Mouse (Mus musculus) neural tube, embryonic 14.5 days (tissue): ENCODE measurements around the gene Fam207a. TPM values are rescaled to one million over a fixed set of nuclear protein-coding genes. Genes with fewer than 3 reads are reported as not detected.

Experiments
- ATAC-seq: fragments of 200-750 bp; cut with Nextera tagmentation; 2 replicates; pipeline ENCODE4 v1.8.0; 2017; ENCODE audit warnings: low read depth, mild to moderate bottlenecking, moderate TSS enrichment, moderate library complexity
- H3K27ac ChIP-seq: fragments of 300-500 bp; sonication (generic); 2 replicates; pipeline ENCODE4 v1.5.1; 2014; ENCODE audit warnings: low read depth, mild to moderate bottlenecking, control low read depth, low read length, moderate library complexity, mixed read lengths
- H3K27me3 ChIP-seq: fragments of 300-500 bp; sonication (generic); 2 replicates; pipeline ENCODE4 v1.6.1; 2014; ENCODE audit warnings: low read length; ENCODE audit not compliant: control insufficient read depth, insufficient read depth
- H3K36me3 ChIP-seq: fragments of 300-500 bp; sonication (generic); 2 replicates; pipeline ENCODE4 v1.6.1; 2014; ENCODE audit warnings: low read length, mixed read lengths; ENCODE audit not compliant: control insufficient read depth, insufficient read depth
- H3K4me1 ChIP-seq: fragments of 300-500 bp; sonication (generic); 2 replicates; pipeline ENCODE4 v1.6.1; 2014; ENCODE audit warnings: low read length; ENCODE audit not compliant: control insufficient read depth, insufficient read depth
- H3K4me2 ChIP-seq: fragments of 300-500 bp; sonication (generic); 2 replicates; pipeline ENCODE4 v1.6.1; 2014; ENCODE audit warnings: mild to moderate bottlenecking, low read depth, low read length, control low read depth
- H3K4me3 ChIP-seq: fragments of 300-500 bp; sonication (generic); 2 replicates; pipeline ENCODE4 v1.5.1; 2014; ENCODE audit warnings: low read depth, low read length, control low read depth, mixed read lengths
- H3K9ac ChIP-seq: fragments of 300-500 bp; sonication (generic); replicated peaks from 2 replicates; pipeline ENCODE4 v1.6.1; 2014; ENCODE audit warnings: low read depth, mild to moderate bottlenecking, control low read depth, low read length, mixed read lengths
- H3K9me3 ChIP-seq: fragments of 300-500 bp; sonication (generic); 2 replicates; pipeline ENCODE4 v1.6.1; 2016; ENCODE audit warnings: low read length; ENCODE audit not compliant: control insufficient read depth
- WGBS: fragments of 180-500 bp; shearing (Covaris S2); extraction: QIAGEN DNeasy Blood & Tissue Kit; methylation state at CpG from one replicate; pipeline ENCODE4 v1.1.7; 2014; 5-methylcytosine and 5-hydroxymethylcytosine counted together
- polyA plus RNA-seq: library from polyadenylated mRNA; unstranded; fragments of >200 nt; fragmentation: Nextera tagmentation; extraction: Ambion mirVana; gene quantifications from 2 replicates; pipeline ENCODE4 v1.2.1, GENCODE M21; 2014

Fam207a gene
- polyA plus RNA-seq, 1 experiment from 2014 or later = 39.8 TPM

GRCm38 (mm10) chr10:77509403-77510187, 6.0 kb downstream of the Fam207a start:
- no peaks in the 10 kb centered on the region for H3K9me3 ChIP-seq
- WGBS = 52% methylated on average over 12 of the region's 12 CpGs
- peak; percentile 88 for ATAC-seq
- H3K36me3 ChIP-seq = peaks cover 27% of the 10 kb centered on the region
- H3K4me1 ChIP-seq = 0 out of 2 replicates have a peak, but pooled peaks cover 9% of the 10 kb centered on the region
- no peak overlapping the region for H3K4me2 ChIP-seq
- H3K27ac ChIP-seq = no peak overlapping the region
- no peak overlapping the region for H3K4me3 ChIP-seq
- H3K9ac ChIP-seq = no peak overlapping the region
- no peaks in the 10 kb centered on the region for H3K27me3 ChIP-seq

DNA sequence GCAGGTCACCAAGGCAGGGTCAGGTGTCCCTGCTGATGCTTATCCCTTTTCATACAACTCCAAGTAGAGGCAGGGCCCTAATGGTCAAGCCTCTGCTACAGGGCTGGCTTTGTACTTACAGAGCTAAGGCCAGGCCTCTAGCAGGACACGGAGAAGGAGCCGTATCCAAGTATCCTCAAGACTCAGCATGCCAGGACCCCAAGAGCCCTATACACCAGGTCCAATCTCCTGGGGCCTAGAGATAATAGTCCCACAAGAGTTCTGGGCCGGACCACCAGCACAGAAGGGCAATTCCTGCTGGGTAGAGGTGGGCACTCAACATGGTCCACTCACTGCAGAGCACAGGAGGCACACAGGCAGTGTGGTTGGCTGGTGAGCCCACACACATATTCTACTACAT, 6.8 kb downstream of the Fam207a start:
- 0 out of 2 replicates have a peak, but pooled peaks cover 7% of the 10 kb centered on the region for H3K4me1 ChIP-seq
- no peaks in the 10 kb centered on the region for H3K9me3 ChIP-seq
- ATAC-seq = no peak
- H3K27me3 ChIP-seq = no peaks in the 10 kb centered on the region
- no peak overlapping the region for H3K4me3 ChIP-seq
- H3K9ac ChIP-seq = 0 out of 2 replicates have a peak overlapping the region, but pooled peaks have one; percentile 4
- no peak overlapping the region for H3K27ac ChIP-seq
- peaks cover 22% of the 10 kb centered on the region for H3K36me3 ChIP-seq
- no peak overlapping the region for H3K4me2 ChIP-seq
- WGBS = 96% methylated on average over 3 of the region's 3 CpGs

DNA sequence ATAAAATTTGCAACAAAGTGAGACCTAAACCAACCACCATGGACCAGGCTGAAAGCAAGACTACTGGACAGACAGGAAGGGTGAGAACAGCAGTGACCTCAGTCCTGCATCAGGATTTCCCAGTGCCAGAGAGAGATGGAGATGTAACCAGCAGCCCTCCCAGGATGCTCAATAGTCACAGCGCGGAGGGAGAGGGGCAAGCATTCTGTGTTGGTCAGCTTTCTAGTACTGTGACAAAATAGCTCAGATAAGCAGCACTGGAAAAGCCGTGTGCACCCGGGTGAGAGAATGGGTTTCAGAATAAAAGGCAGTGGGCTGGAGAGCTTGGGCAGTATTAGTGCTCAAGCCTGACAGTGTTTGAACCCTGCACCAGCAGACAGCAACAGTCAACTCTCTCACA, 7.8 kb downstream of the Fam207a start:
- H3K4me3 ChIP-seq = no peak overlapping the region
- H3K27ac ChIP-seq = no peak overlapping the region
- H3K9ac ChIP-seq = no peak overlapping the region
- WGBS = 98% methylated on average over 4 of the region's 4 CpGs
- H3K36me3 ChIP-seq = peaks cover 26% of the 10 kb centered on the region
- H3K27me3 ChIP-seq = no peaks in the 10 kb centered on the region
- H3K9me3 ChIP-seq = no peaks in the 10 kb centered on the region
- H3K4me2 ChIP-seq = no peak overlapping the region
- 0 out of 2 replicates have a peak, but pooled peaks cover 7% of the 10 kb centered on the region for H3K4me1 ChIP-seq
- ATAC-seq = no peak

- WGBS = 93% methylated on average over 13 of the region's 13 CpGs
- ATAC-seq = no peak
These were observed 8.5 kb downstream of the Fam207a start for GRCm38 (mm10) chr10:77506961-77507577.

DNA sequence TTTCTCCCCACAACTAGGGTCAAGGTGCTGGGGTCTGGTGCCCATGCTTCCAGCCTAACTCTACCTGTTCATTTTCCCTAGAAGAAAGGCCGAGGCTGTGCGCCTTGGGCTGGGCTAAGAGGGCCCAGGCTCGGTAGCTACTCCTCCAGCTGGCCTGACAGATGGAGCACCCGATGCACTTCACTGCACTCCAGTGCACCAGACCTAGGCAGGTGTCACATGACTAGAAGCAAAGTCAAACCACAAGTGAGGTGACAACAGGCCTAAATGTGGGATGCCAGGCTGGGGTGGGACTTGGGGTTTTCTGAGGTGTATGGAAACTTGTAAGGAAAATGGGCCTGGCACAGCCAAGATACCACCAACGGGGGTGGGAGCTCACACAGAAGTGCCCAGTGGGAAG, 9.1 kb downstream of the Fam207a start:
- H3K27me3 ChIP-seq = no peaks in the 10 kb centered on the region
- no peak overlapping the region for H3K4me2 ChIP-seq
- H3K9ac ChIP-seq = no peak overlapping the region
- peaks cover 21% of the 10 kb centered on the region for H3K36me3 ChIP-seq
- H3K4me3 ChIP-seq = no peak overlapping the region
- 0 out of 2 replicates have a peak, but pooled peaks cover 7% of the 10 kb centered on the region for H3K4me1 ChIP-seq
- 79% methylated on average over 5 of the region's 5 CpGs for WGBS
- no peaks in the 10 kb centered on the region for H3K9me3 ChIP-seq
- no peak overlapping the region for H3K27ac ChIP-seq
- no peak for ATAC-seq

More at GRCm38 (mm10) chr10:77506961-77507577, 8.5 kb downstream of the Fam207a start:
- Histone ChIP-seq H3K4me1 (0 out of 2 replicates have a peak, but pooled peaks cover 7% of the 10 kb centered on the region), H3K27ac (no peak overlapping the region), H3K27me3 (no peaks in the 10 kb centered on the region), H3K4me2 (no peak overlapping the region), H3K9ac (no peak overlapping the region), H3K36me3 (peaks cover 19% of the 10 kb centered on the region), H3K4me3 (no peak overlapping the region), H3K9me3 (no peaks in the 10 kb centered on the region)

DNA sequence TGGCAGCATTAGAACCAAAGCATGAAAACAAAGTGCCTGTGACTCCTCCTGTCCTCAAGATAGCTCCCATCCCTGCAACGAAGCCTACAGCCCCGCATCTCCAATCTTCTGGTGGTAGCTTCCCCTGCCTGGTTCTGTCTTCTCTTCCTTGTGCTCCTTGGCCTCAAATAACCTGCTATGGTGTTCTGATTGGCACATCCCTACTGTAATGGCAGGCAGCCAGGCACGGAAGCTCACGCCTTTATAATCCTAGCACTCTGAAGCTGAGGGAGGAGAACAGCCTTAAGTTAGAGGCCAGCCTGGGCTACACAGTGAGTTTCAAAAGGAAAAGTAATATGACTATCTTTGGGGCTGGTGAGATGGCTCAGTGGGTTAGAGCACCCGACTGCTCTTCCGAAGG, 11.4 kb downstream of the Fam207a start:
- WGBS = 95% methylated on average over 6 of the region's 6 CpGs
- 0 out of 2 replicates have a peak, but pooled peaks cover under 1% of the 10 kb centered on the region for H3K4me1 ChIP-seq
- no peak overlapping the region for H3K4me2 ChIP-seq
- H3K9me3 ChIP-seq = no peaks in the 10 kb centered on the region
- no peak for ATAC-seq
- H3K36me3 ChIP-seq = peaks cover 20% of the 10 kb centered on the region
- no peak overlapping the region for H3K27ac ChIP-seq
- no peaks in the 10 kb centered on the region for H3K27me3 ChIP-seq
- H3K4me3 ChIP-seq = no peak overlapping the region
- H3K9ac ChIP-seq = no peak overlapping the region

DNA sequence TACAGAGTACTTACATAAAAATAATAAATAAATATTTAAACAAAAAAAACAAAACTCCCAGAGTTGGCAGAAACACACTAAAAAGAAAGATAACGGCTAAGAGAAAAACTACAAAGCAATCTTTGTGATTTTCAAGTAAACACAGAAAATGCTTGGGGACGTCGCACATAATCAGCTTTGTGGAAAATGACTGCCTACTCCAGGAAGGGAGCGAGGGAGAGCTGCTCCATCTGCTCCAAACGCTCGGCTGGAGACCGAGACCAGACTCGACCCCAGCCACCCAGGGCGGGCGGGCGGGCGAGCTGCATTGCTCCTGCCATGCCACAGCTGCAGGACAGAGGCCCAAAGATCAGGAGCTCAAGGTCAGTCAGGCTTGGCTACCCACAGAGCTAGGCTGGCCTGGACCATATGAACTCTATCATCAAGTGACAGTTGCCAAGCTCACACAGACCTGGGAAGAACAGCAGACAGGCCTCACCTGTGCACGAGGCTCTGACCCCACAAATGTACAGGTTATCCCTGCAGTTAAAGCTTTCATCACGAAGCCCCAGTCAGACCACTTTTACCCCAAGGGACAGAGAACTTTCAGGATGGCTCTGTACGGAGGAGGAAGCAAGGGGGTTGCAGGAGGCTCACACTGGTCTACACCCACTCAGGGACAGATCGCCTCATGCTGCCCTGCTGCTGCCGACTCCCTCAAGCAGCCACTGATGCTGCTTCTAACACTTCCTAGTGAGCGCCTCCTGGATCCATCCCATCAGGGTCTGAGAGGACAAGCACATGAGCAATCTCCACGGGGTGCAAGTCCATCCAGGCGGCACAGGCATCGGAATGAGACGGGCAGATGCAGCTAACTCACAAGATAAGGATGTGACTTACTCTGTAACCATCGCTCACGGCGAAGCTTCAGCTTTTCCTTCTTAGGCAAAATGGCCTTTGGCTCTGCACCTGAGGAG, 12.3 kb downstream of the Fam207a start:
- peaks cover 20% of the 10 kb centered on the region for H3K36me3 ChIP-seq
- 90% methylated on average over 25 of the region's 25 CpGs for WGBS
- no peaks in the 10 kb centered on the region for H3K4me1 ChIP-seq
- no peak overlapping the region for H3K4me2 ChIP-seq
- H3K9me3 ChIP-seq = no peaks in the 10 kb centered on the region
- no peak overlapping the region for H3K9ac ChIP-seq
- H3K4me3 ChIP-seq = no peak overlapping the region
- ATAC-seq = no peak
- no peaks in the 10 kb centered on the region for H3K27me3 ChIP-seq
- no peak overlapping the region for H3K27ac ChIP-seq

DNA sequence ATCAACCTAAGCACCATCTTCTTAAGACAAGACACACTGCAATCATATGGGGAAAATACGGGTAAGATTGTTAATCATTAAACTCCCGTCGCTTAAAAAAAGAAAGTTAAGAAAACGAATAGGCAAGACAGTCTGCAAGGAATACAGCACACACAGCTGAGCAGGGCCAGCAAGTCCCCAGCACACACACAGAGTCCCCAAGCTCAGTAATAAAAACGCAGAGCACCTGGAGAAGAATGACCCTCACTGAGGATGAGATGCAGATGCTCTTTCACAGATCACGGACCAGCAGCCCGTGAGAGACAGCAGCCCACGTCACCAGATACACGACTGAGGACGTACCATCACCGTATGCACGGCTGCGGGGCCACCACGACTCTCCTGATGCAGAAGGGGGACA, 14.9 kb downstream of the Fam207a start:
- Histone ChIP-seq H3K27ac (no peak overlapping the region), H3K4me2 (no peak overlapping the region), H3K4me1 (no peaks in the 10 kb centered on the region), H3K9me3 (no peaks in the 10 kb centered on the region), H3K27me3 (no peaks in the 10 kb centered on the region), H3K4me3 (no peak overlapping the region), H3K9ac (no peak overlapping the region), H3K36me3 (peaks cover 18% of the 10 kb centered on the region)
- ATAC-seq = no peak
- WGBS = 86% methylated on average over 14 of the region's 14 CpGs
